Mouse (Mus musculus): ENCODE measurements around the gene Sh3pxd2a. TPM values are rescaled to one million over a fixed set of nuclear protein-coding genes. Genes with fewer than 3 reads are reported as not detected.

Gene Sh3pxd2a
- total and polyA plus RNA-seq, 3 experiments, result 1.3 to 4.6 (median 3.2) TPM

DNA sequence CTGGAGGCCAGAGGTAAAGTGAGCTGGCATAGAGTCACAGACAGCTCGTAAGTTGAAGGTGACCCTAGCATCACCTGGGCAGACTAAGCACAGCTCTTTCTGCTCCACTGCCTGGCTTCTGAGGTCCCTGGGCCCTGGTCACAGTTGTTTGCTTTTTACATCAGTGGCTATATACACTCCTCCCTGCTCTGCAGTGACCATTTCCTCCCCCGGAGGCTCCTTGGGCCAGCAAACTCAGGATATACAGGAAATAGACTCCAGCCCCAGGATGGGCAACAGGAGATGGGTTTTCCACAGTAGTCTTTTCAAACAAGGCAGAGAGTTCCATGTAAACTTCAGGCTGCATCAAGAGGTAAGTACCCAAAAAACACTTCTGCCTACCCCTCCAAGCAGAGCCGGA, 76.3 kb downstream of the Sh3pxd2a start:
- DNase-seq (ENCODE audit: extremely low read depth), result no peak
- H3K9ac ChIP-seq (ENCODE audit: insufficient read depth, low read depth), result no peak overlapping the region
- H3K4me1 ChIP-seq (ENCODE audit: control insufficient read depth in 1 of 2, insufficient read depth in 2 of 2), result peaks cover 3 to 26% of the 10 kb centered on the region in 2 experiments; a peak in 3 of 4 replicates
- TF ChIP-seq UBTF (IDR thresholded peaks at IDR 0.05; ENCODE audit: low read depth, low read length) (no peak), NRF1 (IDR thresholded peaks at IDR 0.05; ENCODE audit: low read depth, low read length) (no peak), EP300 (IDR thresholded peaks at IDR 0.05; ENCODE audit: low read length) (no peak), SIN3A (IDR thresholded peaks at IDR 0.05; ENCODE audit: low read length) (no peak), E2F4 (IDR thresholded peaks at IDR 0.05; ENCODE audit: insufficient replicate concordance, low read depth, low read length) (no peak), JUN (IDR thresholded peaks at IDR 0.05; ENCODE audit: insufficient read depth, low read depth, low read length) (no peak), ETS1 (conservative IDR thresholded peaks at IDR 0.05; ENCODE audit: low read depth, low read length) (no peak), POLR2AphosphoS2 (IDR thresholded peaks at IDR 0.05; ENCODE audit: low read depth, low read length) (no peak), MXI1 (IDR thresholded peaks at IDR 0.05; ENCODE audit: low read depth, low read length) (no peak), CTCF (conservative IDR thresholded peaks at IDR 0.05 in 1 of 2, IDR thresholded peaks at IDR 0.05 in 1 of 2; ENCODE audit: low read depth in 2 of 2, low read length in 2 of 2) (no peak), USF1 (IDR thresholded peaks at IDR 0.05; ENCODE audit: low read depth, low read length) (no peak), CHD1 (IDR thresholded peaks at IDR 0.05; ENCODE audit: low read depth, low read length) (no peak), ELF1 (IDR thresholded peaks at IDR 0.05; ENCODE audit: low read depth, low read length) (no peak), ZNF384 (IDR thresholded peaks at IDR 0.05; ENCODE audit: low read depth, low read length) (no peak), MAFK (IDR thresholded peaks at IDR 0.05; ENCODE audit: insufficient replicate concordance, low read length) (no peak), CHD2 (IDR thresholded peaks at IDR 0.05; ENCODE audit: low read length) (no peak), POLR2A (IDR thresholded peaks at IDR 0.05; ENCODE audit: low read depth, low read length) (no peak), MAZ (IDR thresholded peaks at IDR 0.05; ENCODE audit: low read depth, low read length) (no peak)
- no peak overlapping the region for H3K27ac ChIP-seq (ENCODE audit: insufficient read depth, low read depth)
- H3K27me3 ChIP-seq (replicated peaks), result no peaks in the 10 kb centered on the region
- H3K36me3 ChIP-seq (replicated peaks in 1 of 2; ENCODE audit: control insufficient read depth in 1 of 2, insufficient read depth in 1 of 2, low read length in 1 of 2), result peaks cover 0 to 23% of the 10 kb centered on the region in 2 experiments
- no peak overlapping the region for H3K4me2 ChIP-seq (ENCODE audit: insufficient read depth, low read depth, poor library complexity, severe bottlenecking)
- dilution Hi-C loops (cut with MboI; ENCODE audit: extremely low pct_ligation_motif_present, extremely low pct_unique_long_range_greater_than_20kb, low sequenced_read_pairs), result no loop called here
- peaks cover 11% of the 10 kb centered on the region for H3K9me3 ChIP-seq (replicated peaks; ENCODE audit: low read length)
- H3K4me3 ChIP-seq (replicated peaks in 1 of 3; ENCODE audit: low read depth in 2 of 3, low read length in 2 of 3, poor library complexity in 1 of 3), result no peak overlapping the region
- no peaks in the 10 kb centered on the region for H3K79me2 ChIP-seq (replicated peaks; ENCODE audit: control insufficient read depth, extremely low read depth, insufficient read depth, poor library complexity, severe bottlenecking)
- in situ Hi-C loops (cut with MboI; ENCODE audit: low pct_ligation_motif_present, low pct_unique_long_range_greater_than_20kb, low sequenced_read_pairs), result no loop called here

GRCm38 (mm10) chr19:47387395-47387794, 76.8 kb downstream of the Sh3pxd2a start:
- TF ChIP-seq SMC3 (IDR thresholded peaks at IDR 0.05; ENCODE audit: low read depth, low read length) (no peak), ETS1 (conservative IDR thresholded peaks at IDR 0.05; ENCODE audit: low read depth, low read length) (no peak), CTCF (conservative IDR thresholded peaks at IDR 0.05 in 1 of 2, IDR thresholded peaks at IDR 0.05 in 1 of 2; ENCODE audit: low read depth in 2 of 2, low read length in 2 of 2) (no peak), JUND (conservative IDR thresholded peaks at IDR 0.05; ENCODE audit: low read depth, low read length) (no peak), MAFK (IDR thresholded peaks at IDR 0.05; ENCODE audit: insufficient replicate concordance, low read length) (no peak), E2F4 (IDR thresholded peaks at IDR 0.05; ENCODE audit: insufficient replicate concordance, low read depth, low read length) (no peak), RAD21 (IDR thresholded peaks at IDR 0.05; ENCODE audit: low read depth, low read length) (no peak)

More at GRCm38 (mm10) chr19:47387395-47387794, 76.8 kb downstream of the Sh3pxd2a start:
- H3K36me3 ChIP-seq (replicated peaks in 1 of 2; ENCODE audit: control insufficient read depth in 1 of 2, insufficient read depth in 1 of 2, low read length in 1 of 2), result peaks cover 0 to 19% of the 10 kb centered on the region in 2 experiments
- dilution Hi-C loops (cut with MboI; ENCODE audit: extremely low pct_ligation_motif_present, extremely low pct_unique_long_range_greater_than_20kb, low sequenced_read_pairs), result no loop called here
- no peaks in the 10 kb centered on the region for H3K27me3 ChIP-seq (replicated peaks)
- H3K9ac ChIP-seq (ENCODE audit: insufficient read depth, low read depth), result no peak overlapping the region
- no peaks in the 10 kb centered on the region for H3K79me2 ChIP-seq (replicated peaks; ENCODE audit: control insufficient read depth, extremely low read depth, insufficient read depth, poor library complexity, severe bottlenecking)
- H3K4me1 ChIP-seq (ENCODE audit: control insufficient read depth in 1 of 2, insufficient read depth in 2 of 2), result peaks cover 3 to 26% of the 10 kb centered on the region in 2 experiments; a peak in 3 of 4 replicates
- in situ Hi-C loops (cut with MboI; ENCODE audit: low pct_ligation_motif_present, low pct_unique_long_range_greater_than_20kb, low sequenced_read_pairs), result no loop called here
- DNase-seq (ENCODE audit: extremely low read depth), result no peak
- H3K4me3 ChIP-seq (replicated peaks in 1 of 3; ENCODE audit: low read depth in 2 of 3, low read length in 2 of 3, poor library complexity in 1 of 3), result no peak overlapping the region
- H3K27ac ChIP-seq (ENCODE audit: insufficient read depth, low read depth), result no peak overlapping the region
- peaks cover 6% of the 10 kb centered on the region for H3K9me3 ChIP-seq (replicated peaks; ENCODE audit: low read length)
- H3K4me2 ChIP-seq (ENCODE audit: insufficient read depth, low read depth, poor library complexity, severe bottlenecking), result no peak overlapping the region

Data from CH12.LX (cell line).